Mouse (Mus musculus): Measurements from ENCODE around the gene Hist1h4m. TPM values are rescaled to one million over a fixed set of nuclear protein-coding genes. Genes with fewer than 3 reads are reported as not detected.
"Not testable (repeated sequence)": the region's sequence is repeated elsewhere in the genome, so short reads cannot be mapped to it uniquely, and the experiment has no call there.

The Hist1h4m gene
- polyA plus RNA-seq, 2 experiments = not detected

- Histone ChIP-seq H3K36me3 (ENCODE audit: control insufficient read depth, insufficient read depth, low read length) (no peaks in the 10 kb centered on the region), H3K4me1 (ENCODE audit: control insufficient read depth, insufficient read depth, low read length) (peaks cover 20% of the 10 kb centered on the region), H3K4me3 (replicated peaks; ENCODE audit: low read length) (no peak overlapping the region), H3K27me3 (ENCODE audit: control insufficient read depth, insufficient read depth, low read length) (no peaks in the 10 kb centered on the region), H3K9ac (ENCODE audit: low read depth, low read length, severe bottlenecking) (no peak overlapping the region), H3K9me3 (ENCODE audit: control insufficient read depth, low read length) (no peaks in the 10 kb centered on the region), H3K4me2 (replicated peaks; ENCODE audit: low read depth, low read length, severe bottlenecking) (no peak overlapping the region), H3K27ac (replicated peaks; ENCODE audit: low read depth, low read length) (peak overlapping the region; percentile 92; the same call in 1 of the 2 replicates)
- ATAC-seq (ENCODE audit: low FRiP score, low read depth) (no peak), DNase-seq (ENCODE audit: low spot score) (no peak)
- WGBS = 87% methylated on average over 1 of the region's 1 CpGs
- TF ChIP-seq POLR2A (IDR thresholded peaks at IDR 0.05; ENCODE audit: borderline replicate concordance, extremely low read depth, insufficient read depth, insufficient read length) = no peak
Measured at GRCm38 (mm10) chr13:21781639-21782038, 29.9 kb upstream of the Hist1h4m start.

GRCm38 (mm10) chr13:21782361-21783254, 28.9 kb upstream of the Hist1h4m start:
- H3K9ac ChIP-seq (ENCODE audit: low read depth, low read length, severe bottlenecking) = peak overlapping the region; percentile 60
- H3K4me3 ChIP-seq (replicated peaks; ENCODE audit: low read length) = peak overlapping the region; percentile 36
- under 1% methylated on average over 13 of the region's 35 CpGs for WGBS
- H3K27me3 ChIP-seq (ENCODE audit: control insufficient read depth, insufficient read depth, low read length); H3K9me3 ChIP-seq (ENCODE audit: control insufficient read depth, low read length); ATAC-seq (ENCODE audit: low FRiP score, low read depth); H3K36me3 ChIP-seq (ENCODE audit: control insufficient read depth, insufficient read depth, low read length): not testable (repeated sequence)
- H3K27ac ChIP-seq (replicated peaks; ENCODE audit: low read depth, low read length) = peak overlapping the region; percentile 93
- peaks cover 20% of the 10 kb centered on the region for H3K4me1 ChIP-seq (ENCODE audit: control insufficient read depth, insufficient read depth, low read length)
- DNase-seq (ENCODE audit: low spot score) = peak; percentile 63
- H3K4me2 ChIP-seq (replicated peaks; ENCODE audit: low read depth, low read length, severe bottlenecking) = peak overlapping the region; percentile 72
- TF ChIP-seq POLR2A (IDR thresholded peaks at IDR 0.05; ENCODE audit: borderline replicate concordance, extremely low read depth, insufficient read depth, insufficient read length) = peak; percentile 73; the same call in 1 of the 2 replicates

GRCm38 (mm10) chr13:21783255-21783617, 28.3 kb upstream of the Hist1h4m start, which contains the start of gene Hist1h3i:
Hist1h3i (minus strand) TSS chr13:21783370.
- Histone ChIP-seq H3K4me1 (ENCODE audit: control insufficient read depth, insufficient read depth, low read length) (peaks cover 21% of the 10 kb centered on the region), H3K36me3 (ENCODE audit: control insufficient read depth, insufficient read depth, low read length) (no peaks in the 10 kb centered on the region), H3K9ac (ENCODE audit: low read depth, low read length, severe bottlenecking) (peak within 1 kb of the TSS; percentile 60), H3K9me3 (ENCODE audit: control insufficient read depth, low read length) (no peaks in the 10 kb centered on the region), H3K4me3 (replicated peaks; ENCODE audit: low read length) (peak within 1 kb of the TSS; percentile 36), H3K27ac (replicated peaks; ENCODE audit: low read depth, low read length) (peak within 1 kb of the TSS; percentile 93), H3K4me2 (replicated peaks; ENCODE audit: low read depth, low read length, severe bottlenecking) (peak within 1 kb of the TSS; percentile 72), H3K27me3 (ENCODE audit: control insufficient read depth, insufficient read depth, low read length) (no peaks in the 10 kb centered on the region)
- ATAC-seq (ENCODE audit: low FRiP score, low read depth) (peak; percentile 76), DNase-seq (ENCODE audit: low spot score) (peak; percentile 97)
- 0 out of 2 replicates have a peak, but pooled peaks have one; percentile 29 for TF ChIP-seq POLR2A (IDR thresholded peaks at IDR 0.05; ENCODE audit: borderline replicate concordance, extremely low read depth, insufficient read depth, insufficient read length)
- whole genome bisulfite sequencing = 1% methylated on average over 13 of the region's 20 CpGs

- Histone ChIP-seq H3K27ac (replicated peaks; ENCODE audit: low read depth, low read length) (peak overlapping the region; percentile 93), H3K9ac (ENCODE audit: low read depth, low read length, severe bottlenecking) (peak overlapping the region; percentile 52), H3K27me3 (ENCODE audit: control insufficient read depth, insufficient read depth, low read length) (no peaks in the 10 kb centered on the region), H3K4me3 (replicated peaks; ENCODE audit: low read length) (peak overlapping the region; percentile 36), H3K4me1 (ENCODE audit: control insufficient read depth, insufficient read depth, low read length) (peaks cover 20% of the 10 kb centered on the region), H3K4me2 (replicated peaks; ENCODE audit: low read depth, low read length, severe bottlenecking) (peak overlapping the region; percentile 72), H3K9me3 (ENCODE audit: control insufficient read depth, low read length) (no peaks in the 10 kb centered on the region), H3K36me3 (ENCODE audit: control insufficient read depth, insufficient read depth, low read length) (no peaks in the 10 kb centered on the region)
- DNase-seq (ENCODE audit: low spot score) (peak; percentile 72), ATAC-seq (ENCODE audit: low FRiP score, low read depth) (no peak)
- WGBS = 2% methylated on average over 9 of the region's 9 CpGs
- TF ChIP-seq POLR2A (IDR thresholded peaks at IDR 0.05; ENCODE audit: borderline replicate concordance, extremely low read depth, insufficient read depth, insufficient read length) = no peak
Measured at GRCm38 (mm10) chr13:21783734-21784161, 27.8 kb upstream of the Hist1h4m start.

- H3K9me3 ChIP-seq (ENCODE audit: control insufficient read depth, low read length) = no peaks in the 10 kb centered on the region
- H3K9ac ChIP-seq (ENCODE audit: low read depth, low read length, severe bottlenecking) = peak overlapping the region; percentile 52
- H3K4me2 ChIP-seq (replicated peaks; ENCODE audit: low read depth, low read length, severe bottlenecking) = peak overlapping the region; percentile 72
- 27% methylated on average over 6 of the region's 6 CpGs for WGBS
- H3K27me3 ChIP-seq (ENCODE audit: control insufficient read depth, insufficient read depth, low read length) = no peaks in the 10 kb centered on the region
- peak overlapping the region; percentile 93 for H3K27ac ChIP-seq (replicated peaks; ENCODE audit: low read depth, low read length)
- no peaks in the 10 kb centered on the region for H3K36me3 ChIP-seq (ENCODE audit: control insufficient read depth, insufficient read depth, low read length)
- H3K4me3 ChIP-seq (replicated peaks; ENCODE audit: low read length) = peak overlapping the region; percentile 36; the same call in 1 of the 2 replicates
- no peak for TF ChIP-seq POLR2A (IDR thresholded peaks at IDR 0.05; ENCODE audit: borderline replicate concordance, extremely low read depth, insufficient read depth, insufficient read length)
- peaks cover 20% of the 10 kb centered on the region for H3K4me1 ChIP-seq (ENCODE audit: control insufficient read depth, insufficient read depth, low read length)
- DNase-seq (ENCODE audit: low spot score) = no peak
- ATAC-seq (ENCODE audit: low FRiP score, low read depth) = no peak
Measured at GRCm38 (mm10) chr13:21784311-21784710, 27.2 kb upstream of the Hist1h4m start.
